Mouse (Mus musculus) c-Kit-negative CD71-positive TER-119-positive erythroid progenitor cells, embryonic 14.5 days (primary cell): ENCODE results near the gene Gnptab.
"Not testable (repeated sequence)": the region's sequence is repeated elsewhere in the genome, so short reads cannot be mapped to it uniquely, and the experiment has no call there.

ENCODE experiments used
- DNase-seq: peaks from one replicate; pipeline ENCODE4 v3.0.0-alpha.2; 2013; ENCODE audit warnings: low read depth, low spot score

Gnptab gene

DNA sequence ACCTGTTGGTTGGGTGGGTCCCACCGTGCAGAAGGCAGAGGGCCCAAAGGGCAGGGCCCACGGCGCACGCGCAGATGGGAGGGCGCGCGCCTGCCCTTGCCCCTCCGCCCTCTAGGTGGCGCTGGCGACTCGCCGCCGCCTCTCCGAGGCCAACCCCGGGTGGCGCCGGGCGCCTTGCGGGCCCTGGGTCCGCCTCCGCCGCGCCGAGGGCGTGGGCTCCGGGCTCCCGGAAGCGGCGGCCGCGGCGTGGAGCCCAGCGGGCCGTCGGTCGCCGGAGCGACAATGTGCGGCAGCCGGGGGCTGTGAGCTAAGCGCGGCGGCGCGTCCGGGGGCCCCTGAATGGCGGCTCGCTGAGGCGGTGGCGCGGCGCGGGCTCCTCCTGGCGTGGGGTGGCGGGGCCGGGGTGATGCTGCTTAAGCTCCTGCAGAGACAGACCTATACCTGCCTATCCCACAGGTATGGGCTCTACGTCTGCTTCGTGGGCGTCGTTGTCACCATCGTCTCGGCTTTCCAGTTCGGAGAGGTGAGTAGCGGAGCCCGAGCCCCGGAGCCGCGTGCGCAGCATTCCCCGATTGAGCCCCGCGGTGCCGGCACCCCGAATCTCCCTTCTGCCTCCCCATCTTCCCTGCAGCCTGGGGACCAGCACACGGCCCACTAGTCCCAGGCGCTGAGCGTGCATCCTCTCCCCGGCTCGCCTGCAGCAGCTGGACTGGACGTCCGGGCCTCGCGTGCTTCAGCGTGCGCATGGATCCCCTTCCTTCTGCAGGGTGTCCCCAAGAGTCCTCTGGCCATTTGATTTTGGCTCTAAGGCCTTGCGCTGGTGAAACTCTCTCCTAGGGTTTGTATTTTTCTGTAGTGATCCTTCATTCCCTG lies at the start of gene Gnptab, which contains the start of gene Dram1:
Gnptab (plus strand) TSS at position 120 of the 873 bp plus-strand sequence.
Dram1 (minus strand) TSS at position 68 of the 873 bp plus-strand sequence.
- peak; percentile 60 for DNase-seq

DNA sequence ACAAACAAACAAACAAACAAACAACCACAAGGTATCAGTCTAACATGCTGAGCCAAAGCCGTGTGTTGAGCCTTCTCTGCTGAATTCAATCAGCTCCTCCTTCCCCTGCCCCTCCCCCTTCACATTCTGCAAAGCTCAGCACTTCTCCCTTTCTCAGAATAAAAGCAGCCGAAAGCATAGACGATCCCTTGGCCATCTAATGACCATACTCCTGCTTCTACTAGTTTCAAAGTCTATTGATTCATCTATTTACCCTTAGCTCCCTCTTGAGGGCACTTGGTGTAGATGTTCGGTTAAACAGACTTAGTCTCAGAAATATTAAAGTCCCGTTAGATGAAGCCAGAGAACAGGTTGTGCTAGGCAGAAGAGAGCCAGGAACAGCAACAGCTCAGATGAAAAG lies 48.2 kb upstream of the Gnptab start:
- no peak for DNase-seq

DNA sequence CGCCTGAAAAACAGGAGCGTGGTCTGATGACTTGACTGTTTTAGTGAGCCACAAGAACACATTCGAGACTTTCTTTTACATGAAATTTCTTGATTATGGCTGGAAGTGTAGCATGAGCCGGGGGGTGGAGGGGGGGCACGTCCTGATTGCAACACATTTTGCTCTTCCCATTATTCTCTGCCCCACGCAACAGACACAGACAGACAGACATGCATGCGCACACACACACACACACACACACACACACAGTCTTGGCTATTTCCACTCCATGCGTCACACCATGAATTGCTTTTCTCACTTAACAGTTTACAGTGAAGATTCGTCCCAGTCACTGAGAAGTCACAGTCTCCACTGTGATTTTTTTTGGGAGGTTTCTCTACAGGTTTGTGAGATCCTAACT lies 38.3 kb upstream of the Gnptab start:
- no peak for DNase-seq

DNA sequence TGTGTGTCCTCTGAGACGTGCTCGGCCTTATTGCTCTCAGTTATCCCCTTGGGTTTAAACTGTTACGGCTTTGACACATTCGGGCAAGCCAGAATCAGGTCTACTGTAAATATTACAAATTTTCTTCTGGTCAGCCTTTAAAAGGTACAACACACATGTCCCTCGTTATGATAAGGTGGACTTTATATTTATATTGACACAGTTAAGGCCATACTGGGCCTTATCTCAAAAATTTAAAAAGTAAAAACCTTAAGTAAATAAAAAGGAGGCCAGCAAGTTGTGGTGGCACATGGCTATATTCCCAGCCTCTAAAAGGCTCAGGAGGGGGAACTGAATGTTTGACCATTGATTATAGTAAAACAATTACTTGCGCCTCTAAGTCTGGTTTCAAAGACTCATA lies 37.6 kb upstream of the Gnptab start:
- DNase-seq = no peak

DNA sequence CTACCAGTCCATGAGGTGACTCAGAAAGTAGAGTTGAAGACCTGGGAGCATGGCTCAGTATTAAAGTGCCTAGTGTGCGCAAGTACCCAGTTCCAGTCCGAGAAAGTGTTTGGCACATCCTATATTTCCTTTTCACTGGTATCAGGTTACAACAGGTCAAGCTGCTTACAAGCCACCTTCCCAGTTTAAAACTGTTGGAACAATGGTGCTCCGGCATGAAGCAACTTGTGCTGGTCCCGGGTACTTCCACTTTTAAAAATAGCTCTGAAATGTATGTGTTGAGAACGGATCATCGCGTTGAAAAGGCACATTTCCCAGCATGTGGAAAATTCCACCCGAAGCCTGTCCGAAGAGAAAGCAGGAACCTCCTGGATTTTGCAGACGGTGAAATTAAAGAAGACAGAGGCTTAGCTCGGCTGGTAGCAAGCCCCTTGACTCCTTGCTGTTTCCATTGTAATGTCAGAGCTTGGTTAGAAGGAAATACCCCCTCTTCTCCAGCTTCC lies 33.0 kb upstream of the Gnptab start:
- no peak for DNase-seq

DNA sequence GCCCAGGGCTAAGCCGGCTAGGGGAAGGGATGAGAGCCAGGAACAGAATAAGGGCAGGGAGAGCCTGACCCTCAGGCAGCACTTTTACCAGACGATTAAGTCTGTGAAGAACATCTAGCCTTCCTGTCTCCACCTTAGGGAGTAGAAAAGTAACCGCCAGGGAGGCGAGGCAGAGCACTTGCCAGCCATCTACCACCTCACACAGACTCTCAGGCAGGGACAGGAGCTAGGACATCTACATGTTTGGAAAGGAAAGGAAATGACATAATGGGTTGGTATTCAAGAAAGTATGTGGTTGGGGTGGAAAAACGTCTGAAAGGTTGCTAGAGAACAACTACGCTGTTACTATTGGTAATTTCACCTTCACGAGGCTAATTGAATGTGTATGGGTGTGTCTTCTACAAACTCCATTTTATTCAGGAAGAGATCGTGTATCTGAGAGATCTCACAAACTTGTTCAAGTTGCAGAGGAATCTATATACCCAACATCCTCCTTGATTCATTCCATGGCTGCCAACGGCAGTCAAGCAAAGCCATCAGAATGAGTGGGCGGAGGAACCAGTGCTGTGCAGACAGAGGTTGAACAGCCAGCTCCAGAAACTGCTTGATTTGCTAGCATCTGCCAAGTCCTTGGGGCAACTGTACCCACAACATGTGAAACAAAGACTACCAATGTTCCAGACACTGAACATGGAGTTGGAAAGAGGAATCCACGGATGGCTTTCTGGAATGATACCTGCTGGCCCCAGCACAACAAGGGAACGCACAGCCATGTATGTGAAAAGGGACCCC lies 32.3 kb upstream of the Gnptab start:
- no peak for DNase-seq

DNA sequence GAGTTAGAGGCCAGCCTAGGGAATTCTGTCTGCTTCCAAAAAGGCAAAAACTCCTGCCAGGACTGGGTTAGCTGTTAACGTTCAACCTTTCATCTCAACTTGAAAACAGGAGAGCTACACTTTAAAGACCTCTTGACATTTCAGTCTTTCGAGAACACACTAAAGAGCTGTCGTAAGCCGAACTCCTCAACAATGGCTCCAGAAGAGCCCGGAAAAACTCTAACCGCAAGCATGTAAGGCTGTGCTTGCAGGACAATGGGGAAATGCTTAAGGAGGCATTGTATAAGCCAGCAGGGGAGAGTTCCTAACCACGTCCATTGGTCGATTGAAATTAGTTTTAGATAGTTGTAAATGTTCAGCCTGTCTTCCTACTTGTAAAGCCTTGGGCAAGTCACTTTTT lies 29.1 kb upstream of the Gnptab start:
- no peak for DNase-seq

DNA sequence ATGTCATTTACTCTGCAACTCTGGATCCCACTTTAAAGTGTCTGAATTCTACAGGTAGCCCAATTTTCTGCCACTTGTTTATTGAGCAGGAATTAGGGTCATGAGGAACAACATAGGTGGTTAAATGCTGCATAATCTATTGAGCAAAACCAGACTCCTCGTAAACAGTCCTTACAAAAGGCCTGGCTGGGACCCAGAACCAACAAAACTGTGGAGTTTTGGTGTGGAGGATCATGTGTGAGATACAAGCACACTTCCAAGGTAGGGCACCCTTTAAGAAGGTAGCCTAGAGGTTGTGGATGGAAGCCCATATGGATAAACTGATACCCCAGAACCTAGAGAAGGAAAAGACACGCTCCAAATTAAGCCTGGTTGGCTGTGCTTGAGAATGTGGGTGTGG lies 28.2 kb upstream of the Gnptab start:
- DNase-seq = no peak

DNA sequence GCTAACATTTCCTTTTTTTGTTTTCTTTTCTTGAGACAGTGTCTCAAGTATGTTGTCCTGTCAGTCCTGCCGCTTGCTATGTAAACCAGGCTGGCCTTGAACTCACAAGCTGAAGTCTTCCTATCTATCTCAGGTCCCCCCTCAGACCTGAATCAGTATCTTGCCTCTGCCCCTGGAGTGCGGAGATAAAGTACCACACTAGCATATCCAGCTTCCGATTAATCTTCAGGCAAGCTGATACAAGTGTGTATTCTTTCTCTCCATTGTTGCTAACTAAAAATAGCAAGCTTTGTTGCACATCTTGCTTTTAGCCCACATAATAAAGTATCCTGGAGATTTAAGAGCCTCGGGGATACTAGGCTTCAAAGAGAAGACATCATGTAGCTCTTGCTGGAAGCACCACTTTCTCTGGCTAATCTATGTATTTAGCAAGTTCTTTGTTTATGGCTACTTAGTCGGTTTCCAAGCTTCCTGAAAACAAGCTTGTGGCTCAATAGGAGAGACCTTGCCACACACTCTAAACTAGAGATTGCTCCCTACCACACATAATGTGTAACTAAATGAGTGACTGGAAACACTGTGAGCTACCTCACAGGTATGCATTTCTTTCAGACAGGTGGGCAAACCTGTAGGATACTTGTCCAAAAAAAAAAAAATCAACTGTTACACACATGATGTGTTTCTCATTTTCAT lies 27.4 kb upstream of the Gnptab start:
- no peak for DNase-seq

DNA sequence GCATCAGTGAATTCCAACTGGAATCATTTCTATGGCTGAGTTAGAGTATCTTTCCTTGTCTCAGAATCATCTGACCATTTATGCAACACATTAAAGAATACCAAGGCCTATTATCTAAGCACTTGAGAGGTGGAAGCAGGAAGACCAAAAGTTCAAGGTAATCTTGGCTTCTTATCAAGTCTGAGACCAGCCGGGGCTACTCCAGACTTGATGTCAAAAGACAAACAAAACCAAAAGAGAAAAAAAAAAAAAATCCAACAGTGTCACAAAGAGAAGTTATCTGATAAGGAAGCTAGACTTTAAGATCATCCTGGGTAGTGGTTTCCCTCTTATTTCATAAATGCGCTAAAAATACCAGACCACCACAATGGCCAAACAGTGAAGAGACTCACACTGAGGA lies 26.4 kb upstream of the Gnptab start:
- no peak for DNase-seq

DNA sequence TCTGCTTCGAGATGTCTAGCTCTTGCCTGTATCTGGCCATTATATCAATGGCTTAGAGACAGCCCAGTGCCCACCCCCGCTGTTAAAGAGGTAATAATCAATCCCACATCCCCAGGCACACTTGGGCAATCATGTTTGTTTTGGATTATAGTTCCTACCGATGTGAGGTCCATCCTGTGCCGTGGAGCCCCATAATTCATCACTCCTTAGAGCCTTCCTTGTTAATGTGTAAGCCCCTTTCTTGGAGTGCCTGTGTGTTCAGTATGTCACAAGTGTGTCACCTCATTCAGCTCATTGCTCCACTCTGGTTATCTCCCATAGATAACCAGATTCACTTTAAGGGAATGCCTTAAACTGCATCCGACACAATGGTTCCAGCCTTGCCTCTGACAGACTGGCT lies 24.3 kb upstream of the Gnptab start:
- DNase-seq = no peak

DNA sequence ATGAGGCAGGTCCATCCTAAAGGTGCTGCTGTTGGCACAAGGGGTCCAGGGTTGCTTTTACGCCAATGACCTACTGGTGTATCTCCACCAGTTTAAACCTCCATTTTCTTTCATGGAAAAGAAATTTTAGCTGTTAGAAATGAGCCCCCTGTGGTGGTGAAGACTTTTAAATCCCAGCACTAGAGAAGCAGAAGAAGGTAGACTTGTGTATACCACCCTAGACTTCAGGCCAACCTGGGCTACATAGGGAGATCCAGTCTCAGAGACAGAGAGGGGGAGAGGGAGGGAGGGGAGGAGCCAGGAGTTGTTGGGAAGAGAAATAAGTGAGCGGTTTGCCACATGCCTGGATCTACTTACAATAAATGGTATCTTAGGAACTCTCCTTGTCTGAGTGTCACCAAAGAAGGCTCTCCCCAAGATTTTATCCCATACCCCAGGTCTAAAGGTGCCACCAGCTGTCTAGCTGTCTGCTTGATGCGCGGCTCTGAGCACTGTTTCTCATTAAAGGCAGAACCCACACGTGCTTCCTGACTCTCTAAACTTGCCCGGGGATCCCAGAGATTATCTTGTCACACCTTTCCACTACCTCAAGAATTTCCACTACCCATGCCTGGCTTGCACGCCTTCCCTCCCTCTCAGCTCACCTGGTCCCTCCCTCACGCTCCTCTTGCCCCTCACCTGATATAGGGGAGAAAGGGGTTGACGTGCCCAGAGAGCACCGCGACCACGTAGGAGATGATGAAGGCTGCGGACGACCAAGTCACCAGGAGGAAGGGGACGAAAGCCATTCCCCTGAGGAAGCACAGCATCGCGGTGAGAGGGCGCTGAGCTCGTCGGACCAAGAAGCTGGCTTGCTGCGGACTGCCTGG lies 22.6 kb upstream of the Gnptab start:
- no peak for DNase-seq

DNA sequence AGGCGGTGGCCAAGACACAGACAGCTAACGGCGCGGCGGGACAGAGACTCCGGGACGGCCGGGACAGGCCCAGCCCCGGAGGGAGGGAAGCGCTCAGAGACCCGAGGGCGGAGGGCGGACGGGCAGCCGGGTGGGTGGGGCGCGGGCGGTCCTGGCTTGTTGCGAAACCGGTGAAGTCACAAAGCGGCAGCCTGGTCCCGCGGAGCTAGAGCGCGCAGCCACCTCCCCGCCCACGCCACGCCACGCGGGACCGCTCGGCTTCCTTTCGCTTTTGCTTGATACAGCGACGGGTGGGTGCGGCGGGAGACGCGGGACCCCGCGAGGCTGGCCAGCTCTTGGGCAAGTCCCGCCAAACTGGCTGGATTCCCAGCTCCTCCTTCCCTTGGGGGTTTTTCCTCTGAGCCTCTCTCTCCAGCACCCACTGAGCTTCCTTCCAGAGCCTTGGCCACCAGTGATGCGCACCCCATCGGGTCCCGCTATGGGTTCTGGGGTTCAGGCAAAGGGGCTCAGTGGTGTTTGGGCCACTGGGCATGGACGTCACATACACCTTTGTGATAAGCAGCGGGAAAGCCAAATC lies 21.9 kb upstream of the Gnptab start:
- DNase-seq = no peak

DNA sequence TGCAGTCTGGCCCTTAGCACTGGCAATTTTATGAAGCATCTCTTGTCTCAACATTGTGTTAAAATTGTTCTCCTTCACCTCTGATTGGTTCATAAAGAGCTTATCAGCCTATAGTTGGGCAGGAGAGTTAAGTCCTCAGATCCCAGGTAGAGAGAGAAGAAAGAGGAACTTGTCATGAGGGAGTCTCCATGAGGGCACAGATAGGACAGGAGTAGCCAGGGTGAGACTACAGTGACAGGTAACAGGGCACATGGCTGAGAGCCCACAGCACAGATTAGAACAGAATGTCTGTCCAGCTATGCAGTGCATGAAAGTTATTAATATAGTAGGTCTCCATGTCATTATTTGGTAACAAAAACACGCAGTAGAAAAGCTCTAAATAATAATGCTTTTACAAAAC lies 16.7 kb upstream of the Gnptab start:
- DNase-seq = no peak

DNA sequence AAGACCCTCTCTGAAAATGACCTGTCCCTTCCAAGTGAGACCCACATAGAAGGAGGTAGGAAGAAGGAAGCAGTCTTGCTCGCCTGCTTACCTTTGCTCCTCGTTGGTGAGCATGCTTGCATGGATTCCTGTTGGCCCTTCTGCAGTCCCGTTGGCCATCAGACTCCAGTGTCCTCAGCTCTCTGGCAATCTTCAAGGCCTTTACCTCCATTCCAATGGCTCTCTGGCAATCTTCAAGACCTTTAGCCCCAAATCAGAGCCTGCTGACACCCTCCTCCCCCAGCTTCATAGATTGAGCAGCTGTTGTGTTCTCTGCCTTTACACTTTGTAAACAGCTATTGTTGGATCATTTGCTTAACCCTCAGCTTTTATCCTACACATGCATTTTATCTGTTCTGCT lies 14.7 kb upstream of the Gnptab start:
- no peak for DNase-seq

DNA sequence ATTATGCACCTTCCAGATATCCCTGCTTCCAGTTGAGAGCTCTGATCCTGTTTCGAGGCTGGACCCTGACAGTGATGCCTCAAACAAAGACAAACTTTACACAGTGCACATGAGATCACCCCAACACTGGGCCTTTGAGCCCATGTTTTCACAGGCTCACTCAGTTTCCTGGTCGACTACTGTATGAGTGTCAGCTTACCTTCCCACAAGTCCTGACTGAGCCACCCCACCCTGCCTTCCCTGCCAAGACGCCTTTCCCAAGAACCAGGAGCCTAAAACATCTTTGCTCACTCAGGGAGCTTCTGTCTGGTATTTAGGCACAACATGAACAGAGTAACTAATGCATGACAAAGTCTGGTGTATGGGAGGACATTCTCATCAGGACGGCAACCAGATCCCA lies 9.7 kb upstream of the Gnptab start:
- DNase-seq = no peak

DNA sequence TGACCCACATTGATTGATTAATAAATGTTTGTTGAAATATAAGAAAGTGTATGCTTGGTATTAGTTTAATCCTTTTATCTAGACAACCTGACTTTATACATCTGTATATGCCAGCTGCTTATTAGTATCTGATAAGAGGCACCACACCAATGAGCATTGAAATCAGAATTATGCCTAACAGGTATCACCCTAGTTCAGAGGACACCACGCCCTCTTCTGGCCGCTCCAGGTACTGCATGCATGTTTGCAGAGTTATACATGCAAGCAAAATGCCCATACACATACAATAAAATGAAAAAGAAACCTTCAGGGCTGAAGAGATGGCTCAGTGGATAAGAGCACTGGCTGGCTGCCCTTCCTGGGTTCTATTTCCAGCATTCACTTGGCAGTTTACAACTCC lies 7.1 kb upstream of the Gnptab start:
- DNase-seq = no peak

DNA sequence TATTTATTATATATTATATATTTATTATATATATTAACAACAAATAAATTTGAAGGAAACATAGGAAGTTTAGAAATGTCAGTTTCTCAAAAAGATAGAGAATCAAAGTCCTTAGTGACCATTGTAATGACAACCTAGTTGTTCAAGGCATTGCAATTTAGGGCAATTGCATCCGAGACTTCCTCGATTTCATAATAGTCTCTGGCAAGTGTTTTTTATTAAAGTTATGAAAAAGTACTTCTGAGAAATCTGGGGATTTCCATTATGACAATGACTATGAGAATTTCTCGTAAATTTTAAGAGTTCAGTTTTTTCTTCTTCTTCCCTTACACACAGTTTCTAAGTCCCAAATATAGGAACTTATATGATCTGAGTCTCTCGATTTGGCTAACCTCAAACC lies 6.5 kb upstream of the Gnptab start:
- no peak for DNase-seq

DNA sequence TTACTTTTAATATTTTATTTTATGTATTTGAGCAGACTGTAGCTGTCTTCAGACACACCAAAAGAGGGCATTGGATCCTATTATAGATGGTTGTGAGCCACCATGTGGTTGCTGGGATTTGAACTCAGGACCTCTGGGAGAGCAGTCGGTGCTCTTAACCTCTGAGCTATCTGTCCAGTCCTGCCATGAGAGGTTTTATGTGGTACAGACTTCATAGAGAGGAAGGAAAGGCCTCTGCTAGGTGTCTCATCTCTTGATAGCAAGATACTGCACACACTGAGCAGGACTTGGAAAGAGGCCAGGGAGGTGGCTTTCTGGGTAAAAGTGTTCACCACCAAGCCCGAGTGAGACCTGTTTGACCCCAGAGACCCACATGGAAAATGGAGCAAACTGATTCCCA lies 6.0 kb upstream of the Gnptab start:
- not testable (repeated sequence) for DNase-seq

DNA sequence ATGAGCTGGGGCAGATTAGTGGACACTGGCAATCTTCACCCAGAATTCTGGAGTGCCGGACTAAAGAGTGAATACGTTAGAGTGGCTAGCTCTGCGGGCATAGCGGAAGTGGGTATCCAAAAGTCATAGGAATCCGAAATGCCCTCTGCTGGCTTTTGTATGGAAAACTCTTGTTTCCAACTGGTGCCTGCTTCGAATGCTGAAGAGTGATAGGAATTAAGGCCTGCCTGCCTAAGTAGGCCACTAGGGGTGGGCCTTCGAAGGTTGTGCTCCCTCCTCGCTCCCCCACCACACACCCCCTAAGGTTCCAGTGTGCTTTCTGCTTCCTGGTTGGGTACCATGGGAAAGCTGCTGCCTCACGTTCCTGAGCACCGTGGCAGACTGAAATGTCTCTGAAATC lies 3.9 kb upstream of the Gnptab start:
- DNase-seq = no peak

DNA sequence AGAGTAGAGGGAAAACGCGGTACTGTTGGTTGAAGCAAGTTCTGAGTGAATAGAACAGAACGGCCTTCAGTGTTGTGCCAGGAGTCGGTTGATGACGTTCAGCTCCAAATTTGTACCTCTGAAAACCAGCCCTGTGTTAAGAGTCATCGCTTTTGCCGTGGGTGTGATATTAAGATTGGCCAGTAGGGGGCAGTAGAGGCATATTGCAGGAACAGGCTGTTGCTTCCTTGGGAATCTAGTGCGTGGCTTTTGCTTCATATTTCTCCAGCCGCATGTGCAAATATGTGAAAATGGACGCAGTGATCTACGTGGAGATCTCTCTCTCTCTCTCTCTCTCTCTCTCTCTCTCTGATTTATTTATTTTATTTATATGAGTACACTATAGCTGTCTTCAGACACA lies 2.2 kb upstream of the Gnptab start:
- DNase-seq = peak; percentile 54
